ENCODE assay signal across 8 mouse cellular contexts in the genomic region with DNA sequence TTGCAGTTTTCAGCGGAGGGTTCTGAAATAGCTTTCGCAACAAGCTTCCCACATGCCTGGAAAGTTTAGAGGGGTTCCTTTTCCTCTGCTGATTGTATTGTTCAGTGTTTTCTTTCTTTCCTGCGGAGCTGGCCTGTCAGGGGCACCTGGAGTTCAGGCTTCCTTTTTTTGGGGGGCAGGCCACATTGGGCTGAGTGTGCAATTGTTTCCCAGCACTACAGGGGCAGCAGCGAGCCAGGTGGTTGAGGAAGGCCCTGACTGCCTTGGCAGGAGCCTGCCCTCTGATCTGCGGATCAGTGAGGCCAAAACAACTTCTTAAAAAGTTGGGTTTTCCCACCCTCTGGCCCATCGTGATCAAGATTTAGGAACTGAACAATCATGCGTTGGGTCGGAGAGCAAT. TPM values are rescaled to one million over a fixed set of nuclear protein-coding genes. Genes with fewer than 3 reads are reported as not detected.
DNase-seq lines count a peak whose midpoint lies in the region.

No protein-coding gene starts in this region.

- intact Hi-C loops in left cerebral cortex, postnatal 25 days (cut with DNase I) = loop anchor here (10.0 kb wide), 1 partner anchor 268 kb away; no protein-coding TSS in a partner anchor

- peak; percentile 25 to 66 for DNase-seq in spleen, postnatal 4 days (ENCODE audit: low spot score in 2 of 2)
- no peak for DNase-seq in spleen, postnatal 36 days (ENCODE audit: low spot score in 2 of 2)
- peak; percentile 51 for DNase-seq in heart, postnatal 4 days
- peak; percentile 42 for DNase-seq in liver
- peak; percentile 53 for DNase-seq in thymus, postnatal 0 days (ENCODE audit: low spot score)
- no peak for DNase-seq in cerebellum, adult 11-12 months
- no peak for DNase-seq in spleen, adult 12 weeks (ENCODE audit: low spot score)
- DNase-seq in left cerebral cortex, postnatal 25 days (ENCODE audit: low spot score in 2 of 2) = no peak

RNA-seq across cellular contexts. Expression of a gene that starts 5.6 kb away (rescaled TPM):
- total RNA-seq in heart, postnatal 4 days (2021) = 10 to 100 TPM; 33.9 to 42.2 TPM
- 5.2 and 5.8 TPM in 2 replicates for polyA plus RNA-seq in thymus, postnatal 0 days (2015; fragmentation: Nextera tagmentation; extraction: Ambion mirVana)
- 10 to 100 TPM; 13.2 to 18.7 TPM for total RNA-seq in left cerebral cortex, postnatal 25 days (2021)

Comparison
In these comparisons a context has a peak if more than half of its experiments do, and no peak if none do; other contexts are left out.
1. DNase-seq: peak in spleen, postnatal 4 days (2 of 2), heart, postnatal 4 days (single experiment), liver (single experiment) and thymus, postnatal 0 days (single experiment); none in spleen, postnatal 36 days (0 of 2), cerebellum, adult 11-12 months (single experiment), spleen, adult 12 weeks (single experiment) and left cerebral cortex, postnatal 25 days (0 of 2).